Mouse (Mus musculus) liver, postnatal 0 days (tissue): ENCODE measurements around the gene Gm49373.

ENCODE experiments used
- CTCF ChIP-seq: sonication (generic); IDR thresholded peaks from 2 replicates; pipeline ENCODE4 v1.5.1; 2016; ENCODE audit warnings: antibody characterized with exemption, low read depth
- EP300 ChIP-seq: IDR thresholded peaks from 2 replicates; pipeline ENCODE4 v1.6.1; 2016; ENCODE audit warnings: antibody characterized with exemption, low read depth, mild to moderate bottlenecking

GRCm38 (mm10) chr9:21032491-21032890 lies 40.4 kb downstream of the Gm49373 start:
- TF ChIP-seq CTCF (no peak), EP300 (no peak)
